Mouse (Mus musculus) liver, embryonic 13.5 days (tissue): ENCODE measurements around the gene Tnip1. TPM values are rescaled to one million over a fixed set of nuclear protein-coding genes. Genes with fewer than 3 reads are reported as not detected.

Source experiments
- ATAC-seq: fragments of 200-750 bp; cut with Nextera tagmentation; 2 replicates; pipeline ENCODE4 v1.8.0; 2017; ENCODE audit warnings: low read depth, mild to moderate bottlenecking, moderate number of reproducible peaks, moderate library complexity
- DNase-seq: peaks from one replicate; pipeline ENCODE4 v3.0.0; 2022
- H3K27ac ChIP-seq: fragments of 300-500 bp; sonication (generic); 2 replicates; pipeline ENCODE4 v1.5.1; 2015; ENCODE audit warnings: moderate library complexity, mild to moderate bottlenecking, inconsistent platforms
- H3K27me3 ChIP-seq: fragments of 300-500 bp; sonication (generic); 2 replicates; pipeline ENCODE4 v1.6.1; 2015; ENCODE audit warnings: mild to moderate bottlenecking, inconsistent platforms
- H3K36me3 ChIP-seq: fragments of 300-500 bp; sonication (generic); 2 replicates; pipeline ENCODE4 v1.6.1; 2015; ENCODE audit warnings: mild to moderate bottlenecking, inconsistent platforms
- H3K4me1 ChIP-seq: fragments of 300-500 bp; sonication (generic); replicated peaks from 2 replicates; pipeline ENCODE4 v1.6.1; 2015; ENCODE audit warnings: inconsistent platforms
- H3K4me2 ChIP-seq: fragments of 300-500 bp; sonication (generic); 2 replicates; pipeline ENCODE4 v1.6.1; 2015; ENCODE audit warnings: inconsistent platforms, mild to moderate bottlenecking, moderate library complexity
- H3K4me3 ChIP-seq: fragments of 300-500 bp; sonication (generic); replicated peaks from 2 replicates; pipeline ENCODE4 v1.5.1; 2015; ENCODE audit warnings: mild to moderate bottlenecking, inconsistent platforms
- H3K9ac ChIP-seq: fragments of 300-500 bp; sonication (generic); 2 replicates; pipeline ENCODE4 v1.6.1; 2015; ENCODE audit warnings: mild to moderate bottlenecking, inconsistent platforms
- H3K9me3 ChIP-seq: fragments of 300-500 bp; sonication (generic); replicated peaks from 2 replicates; pipeline ENCODE4 v1.6.1; 2016; ENCODE audit warnings: inconsistent platforms
- WGBS: fragments of 180-500 bp; shearing (Covaris S2); methylation state at CpG from one replicate; pipeline ENCODE4 v1.1.7; 2015; ENCODE audit not compliant: insufficient replicate concordance; 5-methylcytosine and 5-hydroxymethylcytosine counted together
- polyA plus RNA-seq: library from polyadenylated mRNA; unstranded; fragments of >200 nt; fragmentation: Nextera tagmentation; extraction: Ambion mirVana; gene quantifications from 2 replicates; pipeline ENCODE4 v1.2.1, GENCODE M21; 2015

The Tnip1 gene
- polyA plus RNA-seq: 5.1 and 5.8 TPM in 2 replicates

DNA sequence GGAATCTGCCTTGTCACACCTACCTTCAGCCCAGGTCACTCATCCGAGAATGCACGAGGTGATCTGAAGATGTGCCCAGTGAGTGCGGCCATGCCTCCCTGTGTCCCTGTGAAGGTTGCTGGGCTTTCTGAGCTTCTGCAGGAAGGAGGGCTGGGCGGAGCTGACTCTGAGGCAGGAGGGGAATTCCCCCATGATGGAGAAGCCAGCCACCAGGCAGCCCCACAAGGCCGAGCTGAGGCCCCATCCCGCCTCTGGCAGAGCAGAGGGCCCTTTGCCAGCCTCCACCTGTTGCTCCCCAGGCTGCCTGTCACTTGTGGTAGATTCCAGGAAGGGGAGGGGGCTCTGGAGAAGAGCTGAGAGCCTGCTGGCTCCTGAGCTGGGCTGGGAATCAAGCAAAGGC, at the start of gene Tnip1:
Tnip1 (minus strand) TSS at position 108 of the 400 bp plus-strand sequence.
- H3K9me3 ChIP-seq: no peaks in the 10 kb centered on the region
- no peak within 1 kb of the TSS for H3K27ac ChIP-seq
- no peak within 1 kb of the TSS for H3K4me3 ChIP-seq

DNA sequence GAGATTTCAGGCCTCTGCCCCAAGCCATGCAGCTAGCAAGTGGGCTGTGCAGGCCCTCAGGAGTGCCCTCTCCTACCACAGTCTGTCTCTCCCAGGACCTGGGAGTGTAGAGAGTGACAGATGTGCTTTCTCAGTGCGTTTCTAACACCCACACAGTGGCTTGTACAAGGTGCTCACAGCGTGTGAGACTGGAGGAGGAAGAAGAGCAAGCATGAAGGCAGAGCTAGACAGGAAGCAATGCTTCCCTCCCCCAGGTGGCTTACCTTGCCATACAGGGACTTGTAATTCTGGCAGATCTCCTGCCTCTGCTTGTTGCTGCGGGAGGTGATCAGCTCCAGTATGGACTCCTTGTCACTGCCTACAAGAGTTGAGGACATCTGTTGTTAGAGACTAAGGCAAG, 48.7 kb upstream of the Tnip1 start:
- H3K4me1 ChIP-seq: peaks cover 6% of the 10 kb centered on the region
- ATAC-seq: no peak
- peaks cover 65% of the 10 kb centered on the region for H3K36me3 ChIP-seq

More for the DNA sequence above, at the start of gene Tnip1:
- no peak for DNase-seq
- no peak within 1 kb of the TSS for H3K9ac ChIP-seq
- no peak for ATAC-seq
- 40% methylated on average over 6 of the region's 6 CpGs for WGBS
- H3K27me3 ChIP-seq: no peaks in the 10 kb centered on the region
- no peaks in the 10 kb centered on the region for H3K36me3 ChIP-seq
- peaks cover 34% of the 10 kb centered on the region for H3K4me1 ChIP-seq
- no peak within 1 kb of the TSS for H3K4me2 ChIP-seq

DNA sequence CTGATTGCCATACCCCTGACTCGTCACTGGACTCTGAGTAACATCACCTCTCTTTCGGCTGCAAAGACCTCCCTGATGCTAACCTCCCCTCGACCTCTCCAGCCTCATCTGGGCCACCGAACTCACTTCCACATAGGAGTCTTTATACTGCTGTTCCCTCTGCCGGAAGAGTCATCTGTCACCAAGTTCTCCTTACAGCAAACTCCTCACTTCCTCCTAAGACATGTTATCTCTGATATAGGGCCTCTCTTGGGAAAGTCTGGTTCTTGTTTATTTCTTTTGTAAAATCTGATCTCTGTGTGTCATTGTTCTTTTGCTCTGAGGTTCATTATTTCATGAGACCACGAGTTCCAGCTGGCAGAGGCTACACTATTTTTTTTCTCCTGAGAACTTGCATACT, 45.5 kb upstream of the Tnip1 start:
- no peak overlapping the region for H3K9ac ChIP-seq
- no peaks in the 10 kb centered on the region for H3K9me3 ChIP-seq
- no peaks in the 10 kb centered on the region; the same call in 1 of the 2 replicates for H3K4me1 ChIP-seq
- H3K27ac ChIP-seq: no peak overlapping the region
- 20% methylated on average over 6 of the region's 6 CpGs for WGBS
- no peaks in the 10 kb centered on the region for H3K27me3 ChIP-seq
- H3K36me3 ChIP-seq: peaks cover 70% of the 10 kb centered on the region
- DNase-seq (no peak), ATAC-seq (no peak)
- no peak overlapping the region for H3K4me2 ChIP-seq
- no peak overlapping the region for H3K4me3 ChIP-seq

More for the DNA sequence above, 48.7 kb upstream of the Tnip1 start:
- Histone ChIP-seq H3K9me3 (no peaks in the 10 kb centered on the region), H3K4me3 (no peak overlapping the region), H3K27ac (no peak overlapping the region), H3K4me2 (no peak overlapping the region), H3K27me3 (no peaks in the 10 kb centered on the region), H3K9ac (no peak overlapping the region)
- WGBS: 59% methylated on average over 3 of the region's 3 CpGs
- no peak for DNase-seq

DNA sequence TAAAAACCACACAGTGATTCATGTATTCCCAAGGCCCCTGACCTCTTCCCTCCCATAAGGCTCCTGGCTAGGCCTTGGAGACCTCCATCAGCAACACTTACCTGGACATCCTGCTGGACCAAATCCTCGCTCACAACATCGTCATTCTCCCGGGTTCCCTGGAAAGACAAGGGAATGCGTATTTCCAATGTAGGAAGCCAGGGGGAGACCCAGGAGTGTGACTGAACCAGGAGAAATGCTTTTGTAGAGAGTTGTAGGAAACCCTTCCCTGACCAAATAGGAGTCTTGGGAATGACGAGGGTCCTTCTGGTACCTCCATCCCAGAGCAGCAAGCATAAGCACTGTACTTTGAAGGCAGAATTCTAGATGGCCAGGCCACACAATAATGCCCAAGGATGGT, 43.0 kb upstream of the Tnip1 start:
- no peak overlapping the region for H3K4me3 ChIP-seq
- WGBS: 75% methylated on average over 5 of the region's 5 CpGs
- no peaks in the 10 kb centered on the region for H3K27me3 ChIP-seq
- no peak overlapping the region for H3K9ac ChIP-seq
- ATAC-seq (no peak), DNase-seq (no peak)
- peaks cover 62% of the 10 kb centered on the region for H3K36me3 ChIP-seq
- H3K9me3 ChIP-seq: 0 out of 2 replicates have a peak, but pooled peaks cover 2% of the 10 kb centered on the region
- H3K4me1 ChIP-seq: no peaks in the 10 kb centered on the region
- H3K4me2 ChIP-seq: no peak overlapping the region
- no peak overlapping the region for H3K27ac ChIP-seq

DNA sequence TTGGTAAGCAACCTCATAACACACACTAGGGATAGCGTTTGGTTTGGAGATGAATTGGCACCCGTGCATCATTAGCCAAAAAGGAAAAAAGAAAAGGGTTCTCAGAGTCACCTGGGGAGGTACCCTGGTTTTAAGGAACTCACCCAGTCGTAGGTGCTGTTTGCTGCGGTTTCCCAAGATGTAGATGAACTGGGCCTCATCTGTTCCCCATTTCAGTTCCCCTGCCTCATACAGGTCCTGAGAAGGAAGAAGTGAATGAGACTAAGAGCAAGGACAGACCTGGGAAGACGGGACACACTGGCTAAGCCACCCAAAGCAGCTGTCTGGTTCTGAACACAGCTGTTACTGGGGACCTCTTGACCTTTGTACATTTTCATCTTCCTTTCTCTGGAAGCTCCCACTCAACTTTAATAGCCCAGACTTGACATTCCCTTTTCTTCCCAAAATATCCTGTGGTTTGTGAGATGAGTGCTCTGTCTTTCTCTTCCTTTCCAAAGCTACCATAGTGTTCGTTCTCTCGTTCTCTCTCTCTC, 42.3 kb upstream of the Tnip1 start:
- H3K27me3 ChIP-seq: no peaks in the 10 kb centered on the region
- no peak overlapping the region for H3K27ac ChIP-seq
- peaks cover 61% of the 10 kb centered on the region for H3K36me3 ChIP-seq
- H3K4me1 ChIP-seq: no peaks in the 10 kb centered on the region
- H3K9ac ChIP-seq: no peak overlapping the region
- H3K9me3 ChIP-seq: 0 out of 2 replicates have a peak, but pooled peaks cover 2% of the 10 kb centered on the region
- H3K4me3 ChIP-seq: no peak overlapping the region
- 51% methylated on average over 7 of the region's 7 CpGs for whole genome bisulfite sequencing
- DNase-seq (no peak), ATAC-seq (no peak)
- no peak overlapping the region for H3K4me2 ChIP-seq

DNA sequence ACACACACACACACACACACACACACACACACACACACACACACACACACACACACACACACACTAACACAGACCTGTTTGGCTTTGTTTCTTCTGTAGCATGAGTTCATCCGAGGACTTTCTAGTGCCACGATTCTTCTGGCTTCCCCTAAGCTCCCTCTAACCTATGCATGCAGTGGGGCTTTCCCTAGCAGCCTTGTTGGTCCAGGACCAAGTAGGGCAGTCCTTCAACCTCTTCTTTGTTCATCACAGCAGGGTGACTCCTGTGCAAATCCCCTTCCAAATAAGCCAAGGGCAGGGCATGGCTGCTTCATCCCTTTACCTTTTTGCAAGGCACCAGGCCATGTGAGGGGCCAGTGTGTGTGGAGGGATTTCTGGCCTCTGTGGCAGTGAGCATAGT, 36.0 kb upstream of the Tnip1 start:
- ATAC-seq: no peak
- H3K4me1 ChIP-seq: no peaks in the 10 kb centered on the region
- H3K27me3 ChIP-seq: no peaks in the 10 kb centered on the region
- no peak overlapping the region for H3K9ac ChIP-seq
- peaks cover 44% of the 10 kb centered on the region for H3K36me3 ChIP-seq
- 49% methylated on average over 2 of the region's 2 CpGs for WGBS
- H3K4me2 ChIP-seq: no peak overlapping the region
- DNase-seq: no peak
- H3K9me3 ChIP-seq: 0 out of 2 replicates have a peak, but pooled peaks cover 2% of the 10 kb centered on the region
- no peak overlapping the region for H3K27ac ChIP-seq
- no peak overlapping the region for H3K4me3 ChIP-seq

DNA sequence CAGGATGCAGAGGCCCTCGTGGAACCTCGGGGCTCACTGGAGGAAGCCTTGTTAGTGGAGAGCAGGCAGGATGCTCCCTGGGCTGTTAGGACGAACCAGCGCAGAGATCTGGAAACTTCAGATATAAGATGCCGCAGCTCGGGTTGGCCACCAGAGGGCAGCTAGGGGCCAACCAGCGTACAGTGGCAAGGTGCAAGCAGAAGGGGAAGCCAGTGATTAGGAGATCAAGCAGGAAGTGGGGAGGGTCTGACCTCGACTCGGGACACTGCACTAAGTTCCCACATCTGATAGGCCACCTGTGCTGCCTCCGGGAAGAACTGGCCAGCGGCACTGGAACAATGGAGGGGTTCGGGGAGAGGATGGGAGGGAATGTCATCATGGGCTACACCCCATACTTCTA, 35.6 kb upstream of the Tnip1 start:
- H3K27ac ChIP-seq: no peak overlapping the region
- H3K36me3 ChIP-seq: peaks cover 44% of the 10 kb centered on the region
- H3K27me3 ChIP-seq: no peaks in the 10 kb centered on the region
- ATAC-seq: 0 out of 2 replicates have a peak, but pooled peaks have one; percentile 26
- peak; percentile 6 for DNase-seq
- H3K4me2 ChIP-seq: no peak overlapping the region
- no peak overlapping the region for H3K4me3 ChIP-seq
- H3K4me1 ChIP-seq: no peaks in the 10 kb centered on the region
- WGBS: 2% methylated on average over 12 of the region's 12 CpGs
- no peak overlapping the region for H3K9ac ChIP-seq
- 0 out of 2 replicates have a peak, but pooled peaks cover 2% of the 10 kb centered on the region for H3K9me3 ChIP-seq

DNA sequence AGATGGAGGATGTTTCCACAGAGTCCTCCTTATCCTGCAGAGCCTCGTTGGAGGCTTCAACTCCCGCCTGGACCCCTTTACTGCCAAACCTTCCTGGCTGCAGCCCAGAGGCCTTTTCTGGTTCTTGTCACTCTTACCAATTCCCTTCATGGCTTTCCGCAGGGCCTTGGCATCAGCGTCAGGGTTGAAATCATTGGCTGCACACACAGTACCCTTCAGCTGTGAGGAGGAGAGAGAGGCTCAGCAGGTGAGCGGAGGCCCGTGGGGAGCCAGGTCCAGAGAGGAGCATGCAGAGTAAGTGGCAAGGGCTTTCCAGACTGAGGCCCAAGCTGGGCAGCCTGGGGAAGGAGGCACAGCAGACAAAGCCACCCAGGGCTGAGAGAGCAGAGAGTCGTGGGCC, 33.5 kb upstream of the Tnip1 start:
- Histone ChIP-seq H3K36me3 (peaks cover 43% of the 10 kb centered on the region), H3K9ac (no peak overlapping the region), H3K27me3 (no peaks in the 10 kb centered on the region), H3K27ac (no peak overlapping the region), H3K9me3 (0 out of 2 replicates have a peak, but pooled peaks cover 2% of the 10 kb centered on the region), H3K4me1 (no peaks in the 10 kb centered on the region), H3K4me3 (no peak overlapping the region), H3K4me2 (no peak overlapping the region)
- ATAC-seq: no peak
- no peak for DNase-seq
- 65% methylated on average over 7 of the region's 7 CpGs for WGBS

DNA sequence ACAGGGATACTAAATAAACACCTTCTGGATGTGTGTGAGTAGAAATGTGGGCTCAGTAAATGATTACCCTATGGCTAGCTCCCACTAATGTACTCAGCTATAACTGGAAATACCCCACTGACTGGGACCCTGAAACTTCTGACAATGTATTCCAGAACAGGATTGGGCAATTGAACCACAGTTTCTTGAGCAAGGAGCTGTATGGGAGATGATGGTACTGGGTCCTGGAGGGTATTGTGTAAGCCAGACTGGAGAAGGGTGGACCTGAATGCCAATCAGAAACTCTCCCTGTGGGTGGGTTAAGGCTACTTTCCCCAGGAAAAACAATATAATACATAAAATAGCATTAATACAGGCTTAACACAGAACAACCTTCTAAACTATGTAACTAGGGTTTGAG, 27.2 kb upstream of the Tnip1 start:
- 0 out of 2 replicates have a peak, but pooled peaks cover 4% of the 10 kb centered on the region for H3K4me1 ChIP-seq
- no peaks in the 10 kb centered on the region for H3K27me3 ChIP-seq
- no peak overlapping the region for H3K9ac ChIP-seq
- H3K9me3 ChIP-seq: no peaks in the 10 kb centered on the region
- H3K4me3 ChIP-seq: no peak overlapping the region
- H3K27ac ChIP-seq: no peak overlapping the region
- no peak overlapping the region for H3K4me2 ChIP-seq
- DNase-seq (no peak), ATAC-seq (no peak)
- peaks cover 36% of the 10 kb centered on the region for H3K36me3 ChIP-seq

DNA sequence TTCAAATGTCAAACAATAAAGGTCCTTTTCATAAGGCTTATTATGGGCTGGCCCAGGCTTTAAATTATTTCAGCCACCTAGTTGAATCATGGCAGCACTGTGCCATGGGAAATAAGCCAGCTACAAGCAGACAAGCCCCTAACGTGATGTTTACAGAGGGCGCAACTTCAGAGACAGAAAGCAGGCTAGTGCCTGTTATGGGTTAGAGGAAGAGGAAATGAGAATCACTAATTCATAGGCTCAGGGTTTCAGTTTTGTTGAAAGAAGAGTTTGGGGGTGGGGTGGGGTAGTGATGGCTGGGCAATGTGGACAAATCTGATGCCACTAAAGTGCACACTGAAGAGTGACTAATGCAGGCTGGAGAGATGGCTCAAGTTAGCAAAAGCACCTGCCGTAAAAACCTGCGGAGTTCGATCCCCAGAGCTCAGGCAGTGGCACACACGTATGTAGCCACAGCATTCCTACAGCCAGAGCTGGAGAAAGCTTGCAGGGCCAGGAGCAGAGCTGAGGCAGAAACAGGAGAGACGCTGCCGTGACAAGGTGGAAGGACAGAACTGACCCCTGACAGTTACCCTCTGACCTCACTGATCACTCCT, 26.1 kb upstream of the Tnip1 start:
- ATAC-seq (no peak), DNase-seq (no peak)
- H3K27ac ChIP-seq: no peak overlapping the region
- no peak overlapping the region for H3K9ac ChIP-seq
- 0 out of 2 replicates have a peak, but pooled peaks cover 4% of the 10 kb centered on the region for H3K4me1 ChIP-seq
- H3K36me3 ChIP-seq: peaks cover 34% of the 10 kb centered on the region
- no peak overlapping the region for H3K4me2 ChIP-seq
- 72% methylated on average over 8 of the region's 8 CpGs for WGBS
- no peak overlapping the region for H3K4me3 ChIP-seq
- H3K9me3 ChIP-seq: no peaks in the 10 kb centered on the region
- H3K27me3 ChIP-seq: no peaks in the 10 kb centered on the region

DNA sequence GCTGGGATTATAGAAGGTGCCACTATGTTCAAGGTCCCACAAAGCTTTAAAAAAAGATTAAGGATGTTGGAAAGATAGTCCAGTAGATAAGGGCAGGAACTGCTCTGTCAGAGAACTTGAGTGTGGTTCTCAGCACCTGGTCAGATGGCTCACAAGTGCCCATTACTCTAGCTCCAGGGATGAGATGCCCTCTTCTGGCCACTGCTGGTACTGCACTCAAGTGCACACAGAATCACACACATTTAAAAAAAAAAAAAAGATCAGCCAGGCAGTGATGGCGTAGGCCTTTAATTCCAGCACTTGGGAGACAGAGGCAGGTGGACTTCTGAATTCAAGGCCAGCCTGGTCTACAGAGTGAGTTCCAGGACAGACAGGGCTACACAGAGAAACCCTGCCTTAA, 25.3 kb upstream of the Tnip1 start:
- 0 out of 2 replicates have a peak, but pooled peaks cover 4% of the 10 kb centered on the region for H3K4me1 ChIP-seq
- H3K4me3 ChIP-seq: no peak overlapping the region
- 67% methylated on average over 1 of the region's 1 CpGs for WGBS
- H3K27me3 ChIP-seq: no peaks in the 10 kb centered on the region
- peaks cover 41% of the 10 kb centered on the region for H3K36me3 ChIP-seq
- no peak overlapping the region for H3K4me2 ChIP-seq
- H3K9me3 ChIP-seq: no peaks in the 10 kb centered on the region
- H3K27ac ChIP-seq: no peak overlapping the region
- H3K9ac ChIP-seq: no peak overlapping the region
- ATAC-seq (no peak), DNase-seq (no peak)

DNA sequence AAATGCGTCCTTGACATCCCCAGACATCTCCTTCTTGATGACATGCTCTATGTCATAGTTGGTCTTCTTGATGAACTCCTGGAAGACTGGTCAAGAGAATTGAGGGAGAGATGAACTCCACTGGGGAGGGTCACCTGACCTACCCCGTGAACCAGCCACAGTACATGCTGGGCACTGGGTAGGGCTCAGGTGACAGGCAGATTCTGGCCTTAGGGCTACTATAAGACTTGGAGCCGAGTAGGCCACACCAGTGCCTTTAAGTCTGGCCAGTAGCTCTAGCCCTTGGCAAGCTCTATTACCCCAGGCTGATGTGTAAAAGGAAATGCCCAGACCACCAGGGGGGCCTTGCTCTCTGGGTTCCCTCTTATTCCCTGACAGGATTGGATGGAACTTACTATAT, 22.4 kb upstream of the Tnip1 start:
- Histone ChIP-seq H3K27ac (no peak overlapping the region), H3K4me3 (no peak overlapping the region), H3K4me1 (0 out of 2 replicates have a peak, but pooled peaks cover 4% of the 10 kb centered on the region), H3K36me3 (peaks cover 57% of the 10 kb centered on the region), H3K9ac (no peak overlapping the region), H3K9me3 (no peaks in the 10 kb centered on the region), H3K27me3 (no peaks in the 10 kb centered on the region), H3K4me2 (no peak overlapping the region)
- ATAC-seq: 0 out of 2 replicates have a peak, but pooled peaks have one; percentile 18
- no peak for DNase-seq
- WGBS: 65% methylated on average over 3 of the region's 3 CpGs
